Mouse (Mus musculus): ENCODE measurements at regions not wholly inside any gene's neighbourhood (a gene's known extent, or its start where the extent isn't known, plus 50 kb on each side); places are given as distances from the start of the nearest gene placed in this dataset.

DNA sequence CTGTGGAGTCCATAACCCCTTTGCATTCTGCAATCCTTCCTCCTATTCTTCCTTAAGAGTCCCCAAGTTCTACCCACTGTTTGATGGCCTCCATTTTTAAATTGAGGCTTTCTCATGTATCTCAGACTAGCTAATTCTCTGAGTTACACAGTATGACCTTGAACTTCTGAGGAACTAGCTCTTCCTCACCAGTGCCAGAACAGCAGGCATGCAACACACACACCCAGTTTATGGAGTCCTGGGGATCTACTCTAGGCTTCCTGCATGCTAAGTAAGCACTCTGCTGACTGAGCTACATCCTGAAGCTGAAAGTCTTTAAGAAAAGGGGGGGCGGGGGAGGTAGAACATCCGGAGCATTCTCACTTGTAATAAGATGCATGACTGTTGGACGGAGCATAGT is 159.2 kb upstream of the Klf6 start:
- no peak for TF ChIP-seq GATA1 (IDR thresholded peaks at IDR 0.05; ENCODE audit: low read length)

DNA sequence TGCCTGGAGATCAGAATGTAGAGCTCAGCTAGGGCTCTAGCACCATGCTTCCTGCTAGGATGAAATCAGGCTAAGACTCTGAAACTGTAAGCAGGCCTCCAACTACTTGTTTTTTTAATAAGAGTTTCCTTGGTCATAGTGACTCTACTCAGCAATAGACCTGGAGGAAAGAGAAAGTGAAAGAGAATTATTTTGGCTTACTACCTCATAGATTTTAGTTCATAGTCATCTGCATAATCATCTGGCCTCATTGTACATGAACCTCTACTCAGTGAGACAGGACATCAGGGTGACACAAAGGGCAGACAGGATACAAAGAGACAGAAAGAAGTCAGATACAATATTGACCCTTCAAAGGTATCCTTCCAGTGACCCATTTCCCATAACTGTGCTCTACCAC is 156.3 kb upstream of the Klf6 start:
- TF ChIP-seq GATA1 (IDR thresholded peaks at IDR 0.05; ENCODE audit: low read length), result no peak

DNA sequence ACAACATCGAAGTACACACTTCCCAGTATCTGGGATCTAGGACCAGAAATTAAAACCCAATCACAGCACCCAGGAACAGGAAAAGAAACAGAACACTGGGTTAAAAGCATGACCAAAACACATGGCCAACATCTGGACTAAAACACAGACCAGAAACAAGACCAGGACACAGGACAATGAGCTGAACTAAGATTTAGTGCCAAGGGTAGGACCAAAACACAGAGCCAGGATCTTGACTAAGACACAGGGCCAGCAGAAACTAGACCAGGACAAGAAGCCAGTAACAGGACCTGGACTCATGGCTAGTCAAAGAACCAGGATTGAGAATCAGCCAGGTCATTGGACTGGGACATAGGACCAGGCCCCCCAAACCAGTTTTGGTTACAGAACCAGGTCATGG is 149.6 kb upstream of the Klf6 start:
- no peak for TF ChIP-seq GATA1 (IDR thresholded peaks at IDR 0.05; ENCODE audit: low read length)

DNA sequence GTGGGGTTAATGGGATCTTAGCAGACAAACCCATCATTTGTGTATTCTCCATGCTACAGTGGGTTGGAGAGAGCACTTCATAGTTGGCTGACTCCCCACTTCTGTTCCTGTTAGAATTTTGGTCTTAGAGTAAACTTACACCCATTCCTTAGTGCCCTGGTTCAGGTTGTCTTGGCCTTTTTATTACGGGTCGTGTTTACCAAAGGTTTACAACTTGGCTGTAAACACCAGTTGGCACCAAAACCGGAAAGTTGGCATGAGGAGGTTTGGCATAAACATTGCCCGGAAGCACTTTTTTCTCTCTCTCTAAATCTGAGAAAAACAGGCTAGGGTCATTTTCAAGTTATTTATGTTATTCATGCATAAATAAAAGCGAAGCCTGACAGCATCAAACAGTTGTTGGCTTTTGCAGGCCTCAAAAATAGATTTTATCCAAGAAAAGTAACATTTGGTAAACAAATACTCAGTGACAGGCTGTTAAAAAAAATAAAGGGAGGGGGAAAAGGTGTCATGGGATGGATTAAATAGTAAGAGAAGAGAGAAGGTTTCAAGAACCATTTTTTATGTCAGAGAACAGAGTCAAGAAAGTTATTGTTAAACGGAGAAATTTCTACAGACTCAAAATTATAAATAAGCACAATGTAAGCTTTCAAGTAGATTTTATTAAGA is 148.0 kb upstream of the Klf6 start:
- no peak for TF ChIP-seq GATA1 (IDR thresholded peaks at IDR 0.05; ENCODE audit: low read length)

DNA sequence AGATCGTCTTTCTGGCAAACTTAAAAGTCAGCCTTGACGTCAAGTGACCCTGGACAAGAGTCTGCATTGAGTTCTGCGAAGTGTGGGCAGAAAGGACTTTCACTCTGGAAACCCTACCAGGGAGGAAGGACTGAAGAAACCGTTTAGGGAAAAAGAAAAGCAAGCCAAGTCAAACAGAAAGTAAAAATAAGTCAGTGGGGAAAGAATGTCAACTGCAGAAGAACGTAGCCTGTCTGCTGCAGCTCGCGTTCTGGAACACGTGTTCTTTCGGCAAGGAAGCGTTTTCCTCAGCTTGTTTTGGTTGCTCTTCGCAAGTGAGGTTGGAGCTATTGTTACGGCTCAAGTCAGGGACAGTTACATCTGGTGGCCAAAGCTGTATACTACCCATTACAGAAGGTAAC is 147.1 kb upstream of the Klf6 start:
- no peak for TF ChIP-seq GATA1 (IDR thresholded peaks at IDR 0.05; ENCODE audit: low read length)

DNA sequence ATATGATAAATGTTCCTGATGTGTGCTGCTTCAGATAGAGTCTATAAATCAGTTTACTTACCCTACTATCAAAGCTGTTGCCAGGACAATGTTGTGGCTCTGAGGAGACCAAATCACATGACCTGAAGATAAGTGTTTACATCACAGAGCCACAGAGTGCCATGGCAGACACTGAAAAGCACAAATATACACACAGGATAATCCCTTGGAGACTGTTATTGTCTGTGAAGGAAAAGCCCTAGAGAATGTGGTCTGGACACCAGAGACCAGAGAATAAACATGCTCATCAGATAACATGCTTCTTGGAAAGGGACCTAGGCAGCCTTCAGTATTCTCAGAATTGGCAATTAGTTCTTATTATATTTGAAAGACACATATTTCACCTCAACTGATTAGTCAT is 146.5 kb upstream of the Klf6 start:
- peak; percentile 2 for TF ChIP-seq GATA1 (IDR thresholded peaks at IDR 0.05; ENCODE audit: low read length)

DNA sequence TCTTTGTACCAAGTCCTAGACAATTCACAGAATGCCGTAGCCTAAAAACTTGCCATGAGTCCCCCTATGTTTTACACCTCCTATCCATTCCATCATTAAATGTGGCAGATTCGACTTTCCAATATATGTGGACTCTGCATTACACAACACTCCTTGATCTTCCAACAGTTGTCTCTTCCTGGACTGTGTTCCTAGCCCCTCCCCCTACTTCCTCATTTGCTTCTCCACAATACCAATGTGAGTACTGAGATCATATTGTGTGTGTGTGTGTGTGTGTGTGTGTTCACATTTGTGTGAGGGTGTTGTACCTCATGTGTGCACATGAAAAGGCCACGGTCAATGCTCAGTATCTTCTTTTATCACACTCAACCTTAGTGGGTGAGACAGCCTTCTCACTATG is 144.5 kb upstream of the Klf6 start:
- TF ChIP-seq GATA1 (IDR thresholded peaks at IDR 0.05; ENCODE audit: low read length), result no peak

DNA sequence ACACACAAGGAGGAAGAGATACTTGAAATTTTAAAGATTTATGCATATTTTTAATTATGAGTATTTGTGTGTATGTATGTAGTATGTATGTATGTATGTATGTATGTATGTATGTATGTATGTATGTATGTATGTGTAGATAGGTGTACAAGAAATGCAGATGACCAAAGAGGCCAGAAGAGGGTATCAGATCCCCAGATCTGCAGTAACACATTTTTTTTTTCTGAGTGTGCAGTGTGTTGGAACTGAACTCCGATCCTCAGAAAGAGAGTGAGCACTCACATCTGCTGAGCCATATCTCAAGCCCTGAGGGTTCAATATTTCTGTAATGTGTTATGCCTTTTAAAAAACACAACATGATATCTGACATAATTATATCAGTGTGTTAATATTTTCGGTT is 138.0 kb upstream of the Klf6 start:
- TF ChIP-seq GATA1 (IDR thresholded peaks at IDR 0.05; ENCODE audit: low read length), result no peak

DNA sequence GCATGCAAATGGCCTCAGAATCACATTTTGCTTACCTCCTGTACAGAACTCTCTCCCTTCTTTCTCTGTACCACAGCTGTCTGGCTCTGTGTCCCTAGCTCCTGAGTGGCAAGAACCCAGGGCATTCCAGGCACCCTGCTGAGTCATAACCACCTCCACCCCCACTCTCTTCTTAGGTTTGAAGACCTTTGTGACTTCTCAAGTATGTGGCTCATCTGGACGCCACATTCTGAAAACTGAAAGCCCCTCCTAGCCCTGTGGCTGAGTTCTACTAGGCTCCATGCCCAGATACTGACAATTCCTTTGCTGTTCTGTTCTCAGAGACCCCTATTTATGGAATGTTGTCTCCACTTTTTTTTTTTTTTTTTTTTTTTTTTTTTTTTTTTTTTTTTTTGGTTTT is 136.9 kb upstream of the Klf6 start:
- no peak for TF ChIP-seq GATA1 (IDR thresholded peaks at IDR 0.05; ENCODE audit: low read length)

DNA sequence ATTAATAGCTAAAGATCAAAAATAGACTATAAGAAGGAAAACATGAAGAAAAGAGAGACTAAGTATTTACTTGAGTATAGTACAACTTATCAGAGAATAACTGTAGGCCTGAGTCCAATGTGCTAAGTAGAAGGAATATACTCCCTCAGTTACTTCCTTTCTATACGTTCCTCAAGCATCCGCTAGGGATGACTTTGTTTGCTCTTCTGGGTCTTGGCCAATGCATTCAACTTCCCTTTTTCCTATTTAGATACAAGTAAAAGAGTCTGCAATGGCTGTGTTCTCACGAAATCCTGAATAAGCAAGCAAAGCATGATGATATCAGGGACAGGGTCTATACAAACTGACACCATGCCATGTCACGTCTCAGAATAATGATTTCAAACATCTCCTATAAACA is 135.3 kb upstream of the Klf6 start:
- no peak for TF ChIP-seq GATA1 (IDR thresholded peaks at IDR 0.05; ENCODE audit: low read length)

DNA sequence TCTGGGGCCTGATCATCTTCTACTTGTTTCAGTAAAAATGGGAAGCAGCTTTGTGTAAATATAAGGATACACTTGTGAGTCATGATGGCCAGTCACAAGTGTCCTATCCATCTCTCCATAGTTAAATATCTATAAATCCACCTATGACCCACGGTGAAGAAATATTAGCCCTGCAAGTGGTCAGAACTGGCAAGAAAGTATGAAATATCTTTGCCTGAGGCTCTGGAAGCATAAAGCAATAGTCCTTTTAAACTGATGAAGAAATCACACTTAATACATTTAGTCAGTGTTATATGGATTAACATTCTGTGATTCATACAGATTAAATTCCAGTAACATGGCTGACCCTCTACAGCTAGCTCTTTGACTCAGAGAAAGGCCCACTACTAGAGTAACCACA is 134.8 kb upstream of the Klf6 start:
- TF ChIP-seq GATA1 (IDR thresholded peaks at IDR 0.05; ENCODE audit: low read length), result no peak

DNA sequence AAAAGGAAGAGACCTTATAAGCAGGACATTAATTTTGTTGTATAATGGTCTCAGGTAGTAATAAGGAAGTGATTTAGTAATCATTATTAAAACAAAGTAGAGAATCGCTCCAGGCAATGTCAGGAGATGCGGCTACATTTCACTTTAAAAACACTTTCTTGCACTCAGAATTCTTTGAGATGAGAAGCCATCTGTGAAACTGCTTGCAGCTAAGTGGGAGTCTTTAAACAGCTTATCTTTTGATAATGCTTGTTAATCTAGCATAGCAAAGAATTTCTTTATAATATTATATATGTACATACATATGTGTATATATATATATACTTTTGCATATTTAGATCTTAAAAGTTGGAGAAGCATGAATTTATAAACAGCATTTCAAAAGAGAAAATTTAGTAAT is 133.1 kb upstream of the Klf6 start:
- TF ChIP-seq GATA1 (IDR thresholded peaks at IDR 0.05; ENCODE audit: low read length), result no peak

DNA sequence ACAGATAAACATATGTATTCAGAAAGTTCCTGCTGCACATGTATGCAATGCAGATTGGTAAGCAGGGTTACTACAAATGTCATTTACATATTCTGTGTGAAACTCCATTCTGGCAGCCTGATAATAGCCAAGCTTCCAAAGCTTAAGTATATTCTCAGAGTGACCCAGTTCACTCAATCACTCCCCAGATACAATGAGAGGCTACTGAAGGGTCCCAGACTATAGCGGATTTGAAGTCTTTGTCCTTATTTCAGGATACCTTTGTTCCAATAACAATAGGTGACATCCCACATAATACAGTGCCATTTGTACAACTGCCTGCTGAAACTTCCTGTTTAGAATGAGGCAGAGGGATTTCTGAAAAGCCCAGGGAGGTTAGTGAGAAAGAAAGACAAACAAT is 132.5 kb upstream of the Klf6 start:
- no peak for TF ChIP-seq GATA1 (IDR thresholded peaks at IDR 0.05; ENCODE audit: low read length)

DNA sequence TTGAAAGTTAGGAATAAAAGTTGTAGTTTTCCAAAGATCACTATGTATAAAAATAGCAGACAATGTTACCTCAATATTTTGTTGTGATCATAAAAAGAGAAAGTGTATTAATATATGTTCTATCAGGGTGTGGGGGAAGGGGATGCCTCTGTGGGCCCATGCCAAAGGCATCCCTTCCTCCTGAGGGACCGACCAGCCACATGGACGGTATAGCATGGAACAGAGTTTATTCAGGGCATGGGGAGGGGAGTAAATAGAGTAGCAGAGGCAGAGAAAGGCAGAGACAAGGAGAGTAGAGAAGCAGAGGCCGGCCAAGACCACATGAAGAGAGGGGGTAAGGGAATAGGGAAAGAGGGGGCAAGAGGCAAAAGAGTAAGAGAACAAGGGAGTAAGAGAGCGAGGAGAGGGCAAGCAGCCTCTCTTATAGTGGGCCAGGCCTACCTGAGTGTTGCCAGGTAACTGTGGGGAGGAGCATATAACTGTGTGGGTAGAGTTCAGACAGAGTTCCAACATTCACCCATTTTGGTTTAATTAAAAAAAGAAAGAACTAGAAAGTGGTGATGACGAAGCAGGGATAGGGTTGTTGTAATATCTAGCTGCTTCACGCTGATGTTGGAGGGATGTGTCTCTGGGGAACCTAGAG is 131.7 kb upstream of the Klf6 start:
- no peak for TF ChIP-seq GATA1 (IDR thresholded peaks at IDR 0.05; ENCODE audit: low read length)

DNA sequence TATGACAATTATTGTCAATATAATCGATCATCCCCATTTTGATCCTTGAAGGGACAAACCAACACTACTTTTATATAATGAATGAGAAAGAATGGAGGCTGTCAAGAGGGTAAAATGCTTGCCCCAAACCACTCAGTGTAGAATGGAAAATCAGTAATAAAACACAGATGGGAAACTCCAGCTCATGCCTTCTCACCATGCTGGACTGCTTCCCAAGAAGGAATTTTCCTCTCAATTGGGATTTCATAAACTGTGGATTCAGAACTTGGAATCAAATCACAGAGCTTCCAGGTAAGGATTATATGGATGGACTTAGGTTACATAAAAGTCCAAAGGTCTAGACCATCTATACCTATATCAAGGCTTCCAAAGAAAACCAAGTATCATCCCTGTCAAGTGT is 129.1 kb upstream of the Klf6 start:
- TF ChIP-seq GATA1 (IDR thresholded peaks at IDR 0.05; ENCODE audit: low read length), result no peak

DNA sequence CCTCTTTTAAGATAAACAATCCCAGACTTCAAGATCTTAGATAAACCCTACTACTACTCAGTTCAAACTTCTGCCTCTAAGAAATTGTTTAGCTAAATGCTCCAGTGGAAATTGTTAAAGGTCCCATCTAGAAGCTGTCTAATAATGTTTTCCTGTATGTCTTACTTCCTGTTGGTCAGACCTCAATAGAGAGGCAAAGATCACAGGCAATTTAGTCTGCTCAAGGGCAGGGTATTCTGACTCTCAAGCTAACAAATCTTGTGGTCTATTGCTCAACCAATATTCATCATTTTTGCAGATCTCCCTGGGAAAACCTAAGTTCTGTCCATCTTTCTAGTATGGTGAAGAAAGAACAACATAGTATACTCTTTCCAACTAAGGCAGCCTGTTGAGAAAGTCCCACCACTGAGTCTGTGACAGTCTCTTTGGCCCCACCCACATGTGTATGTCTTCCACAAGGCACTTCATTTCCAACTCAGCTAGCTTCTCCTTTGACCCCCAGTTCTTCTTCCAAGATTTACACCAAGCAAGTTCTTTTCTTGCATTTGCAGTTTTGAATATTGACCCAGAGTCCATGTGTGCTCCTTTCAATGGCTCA is 126.2 kb upstream of the Klf6 start:
- no peak for TF ChIP-seq GATA1 (IDR thresholded peaks at IDR 0.05; ENCODE audit: low read length)

DNA sequence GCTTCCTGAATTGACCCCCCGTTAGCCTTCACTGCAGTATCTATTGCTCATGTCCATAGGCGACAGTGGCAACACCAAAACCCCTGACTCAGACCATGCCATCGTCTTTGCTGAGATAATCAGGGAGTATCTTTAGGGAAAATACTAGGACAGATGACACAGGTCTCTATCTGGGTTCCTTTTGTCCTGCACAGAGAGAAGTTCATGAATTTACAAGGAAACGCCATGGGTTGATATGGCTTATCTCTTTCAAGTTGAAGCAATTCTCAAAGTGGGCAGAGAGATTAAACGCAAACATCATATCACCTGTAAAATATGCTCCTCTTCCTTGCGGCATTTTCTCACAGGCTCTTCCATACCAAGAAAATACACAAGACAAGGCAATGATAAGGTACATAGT is 124.8 kb upstream of the Klf6 start:
- TF ChIP-seq GATA1 (IDR thresholded peaks at IDR 0.05; ENCODE audit: low read length), result peak; percentile 79
